Mouse (Mus musculus): ENCODE results near the gene Rbmxl2. TPM values are rescaled to one million over a fixed set of nuclear protein-coding genes. Genes with fewer than 3 reads are reported as not detected.

Gene Rbmxl2
- not detected in 2 replicates for polyA plus RNA-seq (2012; rRNA removed)

- DNase-seq (ENCODE audit: low spot score), result no peak
These were observed at the start of gene Rbmxl2 for GRCm38 (mm10) chr7:107209204-107209860. TSS of gene Rbmxl2 (plus strand) at chr7:107209445.

- DNase-seq (ENCODE audit: low spot score), result no peak
These were observed 42.6 kb upstream of the Rbmxl2 start, which contains the start of gene Nlrp14 for GRCm38 (mm10) chr7:107166690-107167089. TSS of gene Nlrp14 (plus strand) at chr7:107166990.

- no peak for DNase-seq (ENCODE audit: low spot score)
These were observed 28.8 kb upstream of the Rbmxl2 start for GRCm38 (mm10) chr7:107180406-107180805.

GRCm38 (mm10) chr7:107201817-107202216 is 7.4 kb upstream of the Rbmxl2 start:
- no peak for DNase-seq (ENCODE audit: low spot score)

GRCm38 (mm10) chr7:107207843-107208242 is 1.4 kb upstream of the Rbmxl2 start:
- no peak for DNase-seq (ENCODE audit: low spot score)

- no peak for DNase-seq (ENCODE audit: low spot score)
These were observed 906 bp downstream of the Rbmxl2 start for GRCm38 (mm10) chr7:107210126-107210576.

- DNase-seq (ENCODE audit: low spot score), result no peak
These were observed 6.5 kb downstream of the Rbmxl2 start for GRCm38 (mm10) chr7:107215723-107216122.

GRCm38 (mm10) chr7:107216845-107217244 is 7.6 kb downstream of the Rbmxl2 start:
- DNase-seq (ENCODE audit: low spot score), result no peak

GRCm38 (mm10) chr7:107236854-107237253 is 27.6 kb downstream of the Rbmxl2 start:
- no peak for DNase-seq (ENCODE audit: low spot score)

GRCm38 (mm10) chr7:107237498-107237897 is 28.3 kb downstream of the Rbmxl2 start:
- no peak for DNase-seq (ENCODE audit: low spot score)

GRCm38 (mm10) chr7:107241371-107241883 is 32.2 kb downstream of the Rbmxl2 start:
- DNase-seq (ENCODE audit: low spot score), result no peak

GRCm38 (mm10) chr7:107250211-107250985 is 41.2 kb downstream of the Rbmxl2 start:
- DNase-seq (ENCODE audit: low spot score), result no peak

- DNase-seq (ENCODE audit: low spot score), result no peak
These were observed 44.1 kb downstream of the Rbmxl2 start for GRCm38 (mm10) chr7:107253355-107253754.

GRCm38 (mm10) chr7:107259936-107260335 is 50.7 kb downstream of the Rbmxl2 start:
- no peak for DNase-seq (ENCODE audit: low spot score)

Other genes starting within 250 kb of the Rbmxl2 start
- not detected in 2 replicates for gene Olfr6, start 245.5 kb upstream of the Rbmxl2 start, polyA plus RNA-seq (2012; rRNA removed)
- gene Olfr711, start 234.0 kb upstream of the Rbmxl2 start, polyA plus RNA-seq (2012; rRNA removed), result not detected in 2 replicates
- gene Olfr2, start 203.4 kb upstream of the Rbmxl2 start, polyA plus RNA-seq (2012; rRNA removed), result not detected in 2 replicates
- not detected in 2 replicates for gene Olfr713, start 178.3 kb upstream of the Rbmxl2 start, polyA plus RNA-seq (2012; rRNA removed)
- not detected in 2 replicates for gene Olfr714, start 138.5 kb upstream of the Rbmxl2 start, polyA plus RNA-seq (2012; rRNA removed)
- not detected in 2 replicates for gene Olfr17, start 116.2 kb upstream of the Rbmxl2 start, polyA plus RNA-seq (2012; rRNA removed)
- gene Olfr715b, start 99.1 kb upstream of the Rbmxl2 start, polyA plus RNA-seq (2012; rRNA removed), result not detected in 2 replicates
- not detected in 2 replicates for gene Olfr715, start 78.4 kb upstream of the Rbmxl2 start, polyA plus RNA-seq (2012; rRNA removed)
- gene Olfr716, start 71.1 kb upstream of the Rbmxl2 start, polyA plus RNA-seq (2012; rRNA removed), result not detected in 2 replicates
- not detected in 2 replicates for gene Nlrp14, start 42.5 kb upstream of the Rbmxl2 start, polyA plus RNA-seq (2012; rRNA removed)
- 0.28 and 0.35 TPM in 2 replicates for gene Syt9, start 161.3 kb downstream of the Rbmxl2 start, polyA plus RNA-seq (2012; rRNA removed)